Mouse (Mus musculus): Measurements from ENCODE around the gene Itpr1.
A peak's percentile ranks its signal among the peaks of the same experiment; 100 is the strongest.

- TF ChIP-seq CTCF (conservative IDR thresholded peaks at IDR 0.05; ENCODE audit: insufficient read depth, insufficient read length, low read depth, low read length): peak; percentile 44; the same call in 1 of the 2 replicates
- TF ChIP-seq POLR2A (IDR thresholded peaks at IDR 0.05; ENCODE audit: low read depth, low read length): no peak
These were observed 154.5 kb downstream of the Itpr1 start for GRCm38 (mm10) chr6:108367412-108367811.
